Mouse (Mus musculus): ENCODE data around the gene Fli1. TPM values are rescaled to one million over a fixed set of nuclear protein-coding genes. Genes with fewer than 3 reads are reported as not detected.

The Fli1 gene
- polyA plus RNA-seq, 1 experiment, result 24.4 TPM

GRCm38 (mm10) chr9:32415952-32416351, 126.7 kb downstream of the Fli1 start:
- H3K4me3 ChIP-seq (ENCODE audit: extremely low read depth, insufficient read depth, insufficient read length), result no peak overlapping the region
- DNase-seq (ENCODE audit: low read depth in 1 of 2, low spot score in 2 of 2), result no peak
- H3K27me3 ChIP-seq (ENCODE audit: control insufficient read depth, insufficient read depth, low read length), result no peaks in the 10 kb centered on the region
- H3K4me1 ChIP-seq (ENCODE audit: control insufficient read depth, insufficient read depth, insufficient read length), result no peaks in the 10 kb centered on the region
- no peaks in the 10 kb centered on the region; the same call in 1 of the 2 replicates for H3K36me3 ChIP-seq (ENCODE audit: control insufficient read depth, insufficient read depth, low read length)
- no peak overlapping the region for H3K27ac ChIP-seq (ENCODE audit: insufficient read depth, low read length)
- TF ChIP-seq POLR2A (IDR thresholded peaks at IDR 0.05; ENCODE audit: low read depth, low read length) (no peak), CTCF (IDR thresholded peaks at IDR 0.05; ENCODE audit: extremely low read depth, insufficient read depth, insufficient read length, insufficient replicate concordance) (no peak)
- 86% methylated on average over 3 of the region's 3 CpGs for WGBS

GRCm38 (mm10) chr9:32414956-32415355, 127.7 kb downstream of the Fli1 start:
- Histone ChIP-seq H3K4me3 (ENCODE audit: extremely low read depth, insufficient read depth, insufficient read length) (no peak overlapping the region), H3K27ac (ENCODE audit: insufficient read depth, low read length) (no peak overlapping the region), H3K4me1 (ENCODE audit: control insufficient read depth, insufficient read depth, insufficient read length) (no peaks in the 10 kb centered on the region), H3K36me3 (ENCODE audit: control insufficient read depth, insufficient read depth, low read length) (no peaks in the 10 kb centered on the region; the same call in 1 of the 2 replicates), H3K27me3 (ENCODE audit: control insufficient read depth, insufficient read depth, low read length) (no peaks in the 10 kb centered on the region)
- no peak for TF ChIP-seq CTCF (IDR thresholded peaks at IDR 0.05; ENCODE audit: extremely low read depth, insufficient read depth, insufficient read length, insufficient replicate concordance)
- no peak for TF ChIP-seq POLR2A (IDR thresholded peaks at IDR 0.05; ENCODE audit: low read depth, low read length)
- WGBS, result 85% methylated on average over 1 of the region's 1 CpGs
- DNase-seq (ENCODE audit: low read depth in 1 of 2, low spot score in 2 of 2), result no peak

GRCm38 (mm10) chr9:32412836-32413580, 129.7 kb downstream of the Fli1 start:
- TF ChIP-seq CTCF (IDR thresholded peaks at IDR 0.05; ENCODE audit: extremely low read depth, insufficient read depth, insufficient read length, insufficient replicate concordance) (no peak), POLR2A (IDR thresholded peaks at IDR 0.05; ENCODE audit: low read depth, low read length) (no peak)
- no peaks in the 10 kb centered on the region for H3K36me3 ChIP-seq (ENCODE audit: control insufficient read depth, insufficient read depth, low read length)
- WGBS, result 86% methylated on average over 10 of the region's 10 CpGs
- no peak for DNase-seq (ENCODE audit: low read depth in 1 of 2, low spot score in 2 of 2)
- peaks cover 7% of the 10 kb centered on the region for H3K27me3 ChIP-seq (ENCODE audit: control insufficient read depth, insufficient read depth, low read length)
- H3K4me3 ChIP-seq (ENCODE audit: extremely low read depth, insufficient read depth, insufficient read length), result no peak overlapping the region
- peaks cover 6% of the 10 kb centered on the region for H3K4me1 ChIP-seq (ENCODE audit: control insufficient read depth, insufficient read depth, insufficient read length)
- no peak overlapping the region for H3K27ac ChIP-seq (ENCODE audit: insufficient read depth, low read length)

GRCm38 (mm10) chr9:32411507-32411906, 131.2 kb downstream of the Fli1 start:
- Histone ChIP-seq H3K4me3 (ENCODE audit: extremely low read depth, insufficient read depth, insufficient read length) (no peak overlapping the region), H3K27me3 (ENCODE audit: control insufficient read depth, insufficient read depth, low read length) (peaks cover 7% of the 10 kb centered on the region), H3K4me1 (ENCODE audit: control insufficient read depth, insufficient read depth, insufficient read length) (peaks cover 11% of the 10 kb centered on the region), H3K27ac (ENCODE audit: insufficient read depth, low read length) (no peak overlapping the region), H3K36me3 (ENCODE audit: control insufficient read depth, insufficient read depth, low read length) (no peaks in the 10 kb centered on the region)
- no peak for DNase-seq (ENCODE audit: low read depth in 1 of 2, low spot score in 2 of 2)
- TF ChIP-seq CTCF (IDR thresholded peaks at IDR 0.05; ENCODE audit: extremely low read depth, insufficient read depth, insufficient read length, insufficient replicate concordance) (no peak), POLR2A (IDR thresholded peaks at IDR 0.05; ENCODE audit: low read depth, low read length) (no peak)
- 87% methylated on average over 5 of the region's 5 CpGs for WGBS

- H3K27me3 ChIP-seq (ENCODE audit: control insufficient read depth, insufficient read depth, low read length), result peaks cover 7% of the 10 kb centered on the region
- no peak for DNase-seq (ENCODE audit: low read depth in 1 of 2, low spot score in 2 of 2)
- TF ChIP-seq POLR2A (IDR thresholded peaks at IDR 0.05; ENCODE audit: low read depth, low read length) (no peak), CTCF (IDR thresholded peaks at IDR 0.05; ENCODE audit: extremely low read depth, insufficient read depth, insufficient read length, insufficient replicate concordance) (no peak)
- peaks cover 16% of the 10 kb centered on the region for H3K4me1 ChIP-seq (ENCODE audit: control insufficient read depth, insufficient read depth, insufficient read length)
- H3K27ac ChIP-seq (ENCODE audit: insufficient read depth, low read length), result no peak overlapping the region
- H3K36me3 ChIP-seq (ENCODE audit: control insufficient read depth, insufficient read depth, low read length), result no peaks in the 10 kb centered on the region
- 89% methylated on average over 5 of the region's 5 CpGs for WGBS
- H3K4me3 ChIP-seq (ENCODE audit: extremely low read depth, insufficient read depth, insufficient read length), result no peak overlapping the region
Measured at GRCm38 (mm10) chr9:32410671-32411070, 132.0 kb downstream of the Fli1 start.

- DNase-seq (ENCODE audit: low read depth in 1 of 2, low spot score in 2 of 2), result no peak
- Histone ChIP-seq H3K27ac (ENCODE audit: insufficient read depth, low read length) (no peak overlapping the region), H3K27me3 (ENCODE audit: control insufficient read depth, insufficient read depth, low read length) (peaks cover 7% of the 10 kb centered on the region), H3K36me3 (ENCODE audit: control insufficient read depth, insufficient read depth, low read length) (no peaks in the 10 kb centered on the region), H3K4me1 (ENCODE audit: control insufficient read depth, insufficient read depth, insufficient read length) (peaks cover 23% of the 10 kb centered on the region), H3K4me3 (ENCODE audit: extremely low read depth, insufficient read depth, insufficient read length) (peak overlapping the region; percentile 61; the same call in 1 of the 2 replicates)
- WGBS, result 9% methylated on average over 47 of the region's 47 CpGs
- TF ChIP-seq CTCF (IDR thresholded peaks at IDR 0.05; ENCODE audit: extremely low read depth, insufficient read depth, insufficient read length, insufficient replicate concordance), result no peak
- TF ChIP-seq POLR2A (IDR thresholded peaks at IDR 0.05; ENCODE audit: low read depth, low read length), result no peak
Measured at GRCm38 (mm10) chr9:32409060-32409961, 133.3 kb downstream of the Fli1 start.
